Mouse (Mus musculus) heart, postnatal 4 days (tissue): Measurements from ENCODE around the gene Dpy30. TPM values are rescaled to one million over a fixed set of nuclear protein-coding genes. Genes with fewer than 3 reads are reported as not detected.
"Not testable (repeated sequence)": the region's sequence is repeated elsewhere in the genome, so short reads cannot be mapped to it uniquely, and the experiment has no call there.

Source experiments
- DNase-seq: peaks from one replicate; pipeline ENCODE4 v3.0.0; 2021
- total RNA-seq, 2 experiments: library from RNA; stranded (reverse); gene quantifications; 2 replicates each; pipeline ENCODE4 v1.2.3; 2021

The Dpy30 gene
- 10 to 100 TPM; 80.7 to 87.4 TPM for total RNA-seq

GRCm38 (mm10) chr17:74323844-74324243 is at the start of gene Dpy30:
Dpy30 (minus strand) TSS chr17:74323944.
- no peak for DNase-seq

GRCm38 (mm10) chr17:74363592-74363991 is 39.8 kb upstream of the Dpy30 start:
- DNase-seq = no peak

GRCm38 (mm10) chr17:74341151-74341550 is 17.4 kb upstream of the Dpy30 start:
- DNase-seq = no peak

GRCm38 (mm10) chr17:74338937-74339804 is 15.4 kb upstream of the Dpy30 start, which contains the start of gene Spast:
Spast (plus strand) TSS chr17:74338987.
- peak; percentile 79 for DNase-seq

- peak; percentile 96 for DNase-seq
Measured at GRCm38 (mm10) chr17:74338225-74338931, 14.6 kb upstream of the Dpy30 start.

- no peak for DNase-seq
Measured at GRCm38 (mm10) chr17:74331049-74331676, 7.4 kb upstream of the Dpy30 start.

GRCm38 (mm10) chr17:74328146-74328545 is 4.4 kb upstream of the Dpy30 start:
- peak; percentile 65 for DNase-seq

GRCm38 (mm10) chr17:74327195-74327594 is 3.5 kb upstream of the Dpy30 start:
- not testable (repeated sequence) for DNase-seq

- peak; percentile 16 for DNase-seq
Measured at GRCm38 (mm10) chr17:74322400-74323054, 1.2 kb downstream of the Dpy30 start.

- DNase-seq = no peak
Measured at GRCm38 (mm10) chr17:74318721-74319120, 5.0 kb downstream of the Dpy30 start.

- peak; percentile 89 for DNase-seq
Measured at GRCm38 (mm10) chr17:74316309-74316863, 7.4 kb downstream of the Dpy30 start.

- no peak for DNase-seq
Measured at GRCm38 (mm10) chr17:74315445-74316308, 8.1 kb downstream of the Dpy30 start.

- DNase-seq = no peak
Measured at GRCm38 (mm10) chr17:74306021-74306420, 17.7 kb downstream of the Dpy30 start.

- DNase-seq = no peak
Measured at GRCm38 (mm10) chr17:74305616-74306015, 18.1 kb downstream of the Dpy30 start.

- DNase-seq = no peak
Measured at GRCm38 (mm10) chr17:74304060-74304459, 19.7 kb downstream of the Dpy30 start.

GRCm38 (mm10) chr17:74300089-74300488 is 23.7 kb downstream of the Dpy30 start:
- no peak for DNase-seq

GRCm38 (mm10) chr17:74296991-74297390 is 26.8 kb downstream of the Dpy30 start:
- not testable (repeated sequence) for DNase-seq

GRCm38 (mm10) chr17:74296076-74296823 is 27.5 kb downstream of the Dpy30 start:
- peak; percentile 48 for DNase-seq

- DNase-seq = peak; percentile 89
Measured at GRCm38 (mm10) chr17:74295026-74295970, 28.4 kb downstream of the Dpy30 start, which contains the start of gene Memo1. Memo1 (minus strand) TSS chr17:74295521.
